Mouse (Mus musculus) midbrain, embryonic 11.5 days (tissue): ENCODE data around the gene Olfr820. TPM values are rescaled to one million over a fixed set of nuclear protein-coding genes. Genes with fewer than 3 reads are reported as not detected.
"Not testable (repeated sequence)": the region's sequence is repeated elsewhere in the genome, so short reads cannot be mapped to it uniquely, and the experiment has no call there.

ENCODE experiments used
- ATAC-seq: fragments of 200-750 bp; cut with Nextera tagmentation; 2 replicates; pipeline ENCODE4 v1.8.0; 2017; ENCODE audit warnings: moderate TSS enrichment, moderate library complexity; ENCODE audit not compliant: low FRiP score
- DNase-seq: peaks from one replicate; pipeline ENCODE4 v3.0.0; 2015; ENCODE audit warnings: low spot score; ENCODE audit errors: missing footprints
- H3K27ac ChIP-seq: fragments of 300-500 bp; sonication (generic); 2 replicates; pipeline ENCODE4 v1.5.1; 2014; ENCODE audit warnings: low read depth, low read length
- H3K27me3 ChIP-seq: fragments of 300-500 bp; sonication (generic); 2 replicates; pipeline ENCODE4 v1.6.1; 2014; ENCODE audit warnings: mild to moderate bottlenecking, low read length, moderate library complexity, mixed read lengths; ENCODE audit not compliant: control insufficient read depth, insufficient read depth
- H3K36me3 ChIP-seq: fragments of 300-500 bp; sonication (generic); 2 replicates; pipeline ENCODE4 v1.6.1; 2014; ENCODE audit warnings: mild to moderate bottlenecking, low read length, moderate library complexity, mixed read lengths; ENCODE audit not compliant: control insufficient read depth, insufficient read depth
- H3K4me1 ChIP-seq: fragments of 300-500 bp; sonication (generic); 2 replicates; pipeline ENCODE4 v1.6.1; 2014; ENCODE audit warnings: low read length; ENCODE audit not compliant: control insufficient read depth, insufficient read depth
- H3K4me2 ChIP-seq: fragments of 300-500 bp; sonication (generic); 2 replicates; pipeline ENCODE4 v1.6.1; 2014; ENCODE audit warnings: mild to moderate bottlenecking, moderate library complexity
- H3K4me3 ChIP-seq: fragments of 300-500 bp; sonication (generic); 2 replicates; pipeline ENCODE4 v1.5.1; 2014; ENCODE audit warnings: low read depth, low read length
- H3K9ac ChIP-seq: fragments of 300-500 bp; sonication (generic); 2 replicates; pipeline ENCODE4 v1.6.1; 2014; ENCODE audit warnings: low read length
- H3K9me3 ChIP-seq: fragments of 300-500 bp; sonication (generic); 2 replicates; pipeline ENCODE4 v1.6.1; 2016; ENCODE audit warnings: low read length; ENCODE audit not compliant: control insufficient read depth
- WGBS: fragments of 180-500 bp; shearing (Covaris S2); extraction: QIAGEN DNeasy Blood & Tissue Kit; methylation state at CpG from one replicate; pipeline ENCODE4 v1.1.7; 2014; 5-methylcytosine and 5-hydroxymethylcytosine counted together
- polyA plus RNA-seq: library from polyadenylated mRNA; unstranded; fragments of >200 nt; fragmentation: Nextera tagmentation; extraction: Ambion mirVana; gene quantifications from 2 replicates; pipeline ENCODE4 v1.2.1, GENCODE M21; 2014

Gene Olfr820
- not detected in 2 replicates for polyA plus RNA-seq

GRCm38 (mm10) chr10:130012321-130012720 lies at the start of gene Olfr820:
Gene Olfr820, plus strand, starts transcription at chr10:130012621.
- ATAC-seq: no peak
- no peak for DNase-seq

GRCm38 (mm10) chr10:129966232-129966631 lies 46.2 kb upstream of the Olfr820 start:
- not testable (repeated sequence) for H3K36me3 ChIP-seq, H3K27ac ChIP-seq, ATAC-seq, H3K9ac ChIP-seq, H3K4me2 ChIP-seq, H3K4me3 ChIP-seq, H3K4me1 ChIP-seq, H3K27me3 ChIP-seq, DNase-seq, H3K9me3 ChIP-seq
- 95% methylated on average over 2 of the region's 3 CpGs for WGBS

More at GRCm38 (mm10) chr10:130012321-130012720, at the start of gene Olfr820:
- Histone ChIP-seq H3K4me1 (no peaks in the 10 kb centered on the region), H3K27ac (no peak within 1 kb of the TSS), H3K36me3 (no peaks in the 10 kb centered on the region), H3K4me2 (no peak within 1 kb of the TSS), H3K9ac (no peak within 1 kb of the TSS), H3K4me3 (no peak within 1 kb of the TSS), H3K9me3 (no peaks in the 10 kb centered on the region), H3K27me3 (no peaks in the 10 kb centered on the region)

- not testable (repeated sequence) for H3K4me1 ChIP-seq, ATAC-seq, H3K27ac ChIP-seq, H3K27me3 ChIP-seq, H3K4me3 ChIP-seq, H3K4me2 ChIP-seq, H3K36me3 ChIP-seq, H3K9ac ChIP-seq, H3K9me3 ChIP-seq, DNase-seq
- WGBS: 90% methylated on average over 2 of the region's 2 CpGs
Observed at GRCm38 (mm10) chr10:129967166-129967565, 45.3 kb upstream of the Olfr820 start, which contains the start of gene Olfr819. Gene Olfr819, minus strand, starts transcription at chr10:129967266.

- H3K27ac ChIP-seq, H3K27me3 ChIP-seq, H3K9ac ChIP-seq, H3K4me2 ChIP-seq, H3K36me3 ChIP-seq, H3K9me3 ChIP-seq, DNase-seq, H3K4me3 ChIP-seq, H3K4me1 ChIP-seq: not testable (repeated sequence)
- WGBS: no CpG with 5 or more reads among the region's 3 CpGs
- ATAC-seq: 0 out of 2 replicates have a peak, but pooled peaks have one; percentile 59
Observed at GRCm38 (mm10) chr10:129972994-129973393, 39.4 kb upstream of the Olfr820 start.

GRCm38 (mm10) chr10:129976040-129976439 lies 36.4 kb upstream of the Olfr820 start, which contains the start of gene Olfr247:
Gene Olfr247, minus strand, starts transcription at chr10:129976140.
- not testable (repeated sequence) for H3K4me2 ChIP-seq, H3K36me3 ChIP-seq, ATAC-seq, H3K27ac ChIP-seq, H3K9me3 ChIP-seq, H3K4me1 ChIP-seq, H3K4me3 ChIP-seq, DNase-seq, H3K9ac ChIP-seq, H3K27me3 ChIP-seq
- no CpG with 5 or more reads among the region's 2 CpGs for WGBS

- peak; percentile 85 for ATAC-seq
- not testable (repeated sequence) for H3K27ac ChIP-seq, H3K36me3 ChIP-seq, H3K4me2 ChIP-seq, H3K4me3 ChIP-seq, H3K9ac ChIP-seq, H3K9me3 ChIP-seq, H3K4me1 ChIP-seq, DNase-seq, H3K27me3 ChIP-seq
- no CpG with 5 or more reads among the region's 3 CpGs for WGBS
Observed at GRCm38 (mm10) chr10:129981867-129982266, 30.6 kb upstream of the Olfr820 start.

- not testable (repeated sequence) for H3K4me3 ChIP-seq, H3K36me3 ChIP-seq, ATAC-seq, H3K4me1 ChIP-seq, H3K27ac ChIP-seq, DNase-seq, H3K9me3 ChIP-seq, H3K9ac ChIP-seq, H3K27me3 ChIP-seq, H3K4me2 ChIP-seq
- no CpG with 5 or more reads among the region's 1 CpGs for WGBS
Observed at GRCm38 (mm10) chr10:129984962-129985361, 27.5 kb upstream of the Olfr820 start, which contains the start of gene Gm10310. Gene Gm10310, minus strand, starts transcription at chr10:129985062.

- H3K27ac ChIP-seq, H3K9me3 ChIP-seq, H3K36me3 ChIP-seq, H3K9ac ChIP-seq, H3K4me3 ChIP-seq, H3K4me1 ChIP-seq, ATAC-seq, H3K4me2 ChIP-seq, DNase-seq, H3K27me3 ChIP-seq: not testable (repeated sequence)
- 89% methylated on average over 4 of the region's 4 CpGs for WGBS
Observed at GRCm38 (mm10) chr10:130004104-130004503, 8.3 kb upstream of the Olfr820 start.

- H3K27me3 ChIP-seq, H3K9me3 ChIP-seq, H3K4me2 ChIP-seq, ATAC-seq, H3K27ac ChIP-seq, H3K4me3 ChIP-seq, H3K36me3 ChIP-seq, H3K9ac ChIP-seq, H3K4me1 ChIP-seq, DNase-seq: not testable (repeated sequence)
- 86% methylated on average over 4 of the region's 4 CpGs for WGBS
Observed at GRCm38 (mm10) chr10:130005366-130005765, 7.1 kb upstream of the Olfr820 start.
